Mouse (Mus musculus): ENCODE results near the gene Gata2. TPM values are rescaled to one million over a fixed set of nuclear protein-coding genes. Genes with fewer than 3 reads are reported as not detected.

Gene Gata2
- polyA plus RNA-seq, 1 experiment from 2014 or later, result 14.6 TPM

- Histone ChIP-seq H3K4me2 (no peak overlapping the region), H3K27ac (no peak overlapping the region), H3K36me3 (replicated peaks) (no peaks in the 10 kb centered on the region), H3K27me3 (peaks cover 80% of the 10 kb centered on the region), H3K4me3 (replicated peaks) (no peak overlapping the region), H3K9me3 (no peaks in the 10 kb centered on the region), H3K4me1 (peaks cover 16% of the 10 kb centered on the region), H3K9ac (no peak overlapping the region)
- no peak for ATAC-seq (ENCODE audit: low FRiP score)
- 70% methylated on average over 6 of the region's 6 CpGs for WGBS
Observed at GRCm38 (mm10) chr6:88188148-88188547, 5.5 kb upstream of the Gata2 start.

- Histone ChIP-seq H3K27me3 (peaks cover 92% of the 10 kb centered on the region), H3K4me1 (peaks cover 27% of the 10 kb centered on the region), H3K4me3 (replicated peaks) (peak overlapping the region; percentile 48), H3K9ac (no peak overlapping the region; the same call in 1 of the 2 replicates), H3K4me2 (peak overlapping the region; percentile 60), H3K9me3 (no peaks in the 10 kb centered on the region), H3K27ac (no peak overlapping the region), H3K36me3 (replicated peaks) (no peaks in the 10 kb centered on the region)
- ATAC-seq (ENCODE audit: low FRiP score), result peak; percentile 87
- under 1% methylated on average over 56 of the region's 56 CpGs for WGBS
Observed at GRCm38 (mm10) chr6:88189312-88190042, 4.2 kb upstream of the Gata2 start.

DNA sequence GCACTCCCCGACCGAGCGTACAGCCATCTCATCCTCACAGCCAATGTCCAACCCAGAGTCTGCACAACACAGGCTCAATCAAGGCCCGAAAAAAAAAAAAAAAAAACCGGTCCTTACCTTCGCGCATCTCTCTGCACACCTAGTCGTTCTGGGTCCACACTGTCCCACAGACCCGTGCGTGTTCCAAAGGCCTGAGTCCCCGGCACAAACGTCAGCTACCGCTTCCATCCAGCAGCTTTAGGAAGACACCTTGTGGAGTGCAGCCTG is 3.7 kb upstream of the Gata2 start:
- WGBS, result 1% methylated on average over 13 of the region's 13 CpGs
- H3K4me1 ChIP-seq, result peaks cover 27% of the 10 kb centered on the region
- ATAC-seq (ENCODE audit: low FRiP score), result no peak; the same call in 1 of the 2 replicates
- H3K4me2 ChIP-seq, result peak overlapping the region; percentile 60
- no peak overlapping the region; the same call in 1 of the 2 replicates for H3K9ac ChIP-seq
- no peaks in the 10 kb centered on the region for H3K36me3 ChIP-seq (replicated peaks)
- peaks cover 94% of the 10 kb centered on the region for H3K27me3 ChIP-seq
- H3K27ac ChIP-seq, result no peak overlapping the region
- H3K9me3 ChIP-seq, result no peaks in the 10 kb centered on the region
- H3K4me3 ChIP-seq (replicated peaks), result peak overlapping the region; percentile 48

DNA sequence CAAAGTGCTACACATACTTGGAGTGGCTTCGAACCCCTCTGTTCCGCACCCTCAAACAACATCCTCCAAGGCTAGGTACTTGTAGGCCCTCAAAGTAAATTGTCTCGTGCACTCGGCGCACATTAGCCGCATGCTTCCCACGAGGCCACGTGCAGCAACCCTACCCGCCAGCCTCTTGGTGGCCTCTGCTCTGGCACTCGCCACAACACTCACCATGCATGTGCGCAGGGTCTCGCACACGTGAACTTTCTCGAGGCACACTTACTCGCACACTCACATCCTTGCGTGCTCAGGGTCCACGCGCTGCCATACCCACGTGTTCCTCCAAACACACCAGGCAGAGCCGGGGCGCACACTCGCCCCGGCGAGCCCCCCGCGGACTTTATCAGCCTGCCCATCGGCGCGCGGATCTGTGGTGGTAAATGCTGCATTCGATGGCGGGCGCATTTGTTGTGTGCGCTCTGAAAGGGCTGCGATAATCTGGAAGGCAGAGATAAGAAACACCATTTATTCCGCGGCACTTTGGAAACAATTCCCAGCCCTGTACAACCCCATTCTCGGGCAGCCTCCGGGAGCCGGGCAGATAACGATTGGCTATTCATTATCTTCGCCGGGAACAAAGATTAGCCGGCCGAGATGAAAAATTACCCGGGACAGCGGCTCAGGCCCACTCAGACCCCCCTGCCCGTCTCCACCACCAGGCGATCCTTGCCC is 3.2 kb upstream of the Gata2 start:
- Histone ChIP-seq H3K27me3 (peaks cover 99% of the 10 kb centered on the region), H3K9ac (no peak overlapping the region), H3K4me3 (replicated peaks) (peak overlapping the region; percentile 48; the same call in 1 of the 2 replicates), H3K4me2 (peak overlapping the region; percentile 60), H3K4me1 (peaks cover 27% of the 10 kb centered on the region), H3K27ac (no peak overlapping the region), H3K36me3 (replicated peaks) (no peaks in the 10 kb centered on the region), H3K9me3 (no peaks in the 10 kb centered on the region)
- ATAC-seq (ENCODE audit: low FRiP score), result no peak; the same call in 1 of the 2 replicates
- WGBS, result under 1% methylated on average over 49 of the region's 49 CpGs

- no peak overlapping the region for H3K27ac ChIP-seq
- no peak for ATAC-seq (ENCODE audit: low FRiP score)
- no peaks in the 10 kb centered on the region for H3K9me3 ChIP-seq
- H3K4me3 ChIP-seq (replicated peaks), result no peak overlapping the region
- WGBS, result 12% methylated on average over 6 of the region's 6 CpGs
- H3K27me3 ChIP-seq, result peaks cover 99% of the 10 kb centered on the region
- 0 out of 2 replicates have a peak overlapping the region, but pooled peaks have one; percentile 6 for H3K4me2 ChIP-seq
- H3K36me3 ChIP-seq (replicated peaks), result no peaks in the 10 kb centered on the region
- H3K4me1 ChIP-seq, result peaks cover 27% of the 10 kb centered on the region
- H3K9ac ChIP-seq, result no peak overlapping the region
Observed at GRCm38 (mm10) chr6:88191024-88191365, 2.7 kb upstream of the Gata2 start.

DNA sequence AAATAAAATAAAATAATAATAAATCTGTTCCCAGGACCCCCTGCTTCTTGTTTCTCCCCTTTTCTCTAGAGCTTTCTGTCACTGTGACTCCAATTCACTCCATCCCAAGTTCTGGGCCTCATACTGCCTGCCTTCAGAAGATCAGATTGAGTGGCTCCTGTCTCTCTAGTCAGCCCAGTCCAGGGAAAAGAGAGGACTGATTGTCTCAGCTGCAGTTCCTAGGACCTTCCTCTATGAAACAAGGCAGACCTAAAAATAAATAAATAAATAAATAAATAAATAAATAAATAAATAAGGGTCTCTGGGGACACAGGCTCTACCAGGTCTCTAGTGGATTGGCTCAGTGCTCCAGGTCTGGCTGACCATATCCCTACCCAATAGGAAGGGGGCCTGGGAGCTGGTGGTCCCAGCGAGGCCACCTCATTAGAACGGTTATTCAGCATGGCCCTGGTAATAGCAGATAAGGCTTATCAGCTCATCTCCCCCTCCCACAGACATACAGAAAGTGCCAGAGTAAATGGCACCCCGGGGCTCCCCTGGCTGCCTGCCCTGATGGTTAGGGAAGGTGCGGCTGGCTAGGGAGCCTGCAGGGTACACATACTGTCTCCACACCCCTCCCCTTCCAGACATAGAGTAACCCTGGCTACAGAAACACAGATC is 2.1 kb upstream of the Gata2 start:
- no peak overlapping the region for H3K4me3 ChIP-seq (replicated peaks)
- H3K9me3 ChIP-seq, result no peaks in the 10 kb centered on the region
- H3K36me3 ChIP-seq (replicated peaks), result no peaks in the 10 kb centered on the region
- H3K9ac ChIP-seq, result no peak overlapping the region
- H3K27ac ChIP-seq, result no peak overlapping the region
- H3K27me3 ChIP-seq, result peaks cover 100% of the 10 kb centered on the region
- no peak for ATAC-seq (ENCODE audit: low FRiP score)
- H3K4me2 ChIP-seq, result no peak overlapping the region
- 12% methylated on average over 4 of the region's 4 CpGs for WGBS
- peaks cover 33% of the 10 kb centered on the region for H3K4me1 ChIP-seq

DNA sequence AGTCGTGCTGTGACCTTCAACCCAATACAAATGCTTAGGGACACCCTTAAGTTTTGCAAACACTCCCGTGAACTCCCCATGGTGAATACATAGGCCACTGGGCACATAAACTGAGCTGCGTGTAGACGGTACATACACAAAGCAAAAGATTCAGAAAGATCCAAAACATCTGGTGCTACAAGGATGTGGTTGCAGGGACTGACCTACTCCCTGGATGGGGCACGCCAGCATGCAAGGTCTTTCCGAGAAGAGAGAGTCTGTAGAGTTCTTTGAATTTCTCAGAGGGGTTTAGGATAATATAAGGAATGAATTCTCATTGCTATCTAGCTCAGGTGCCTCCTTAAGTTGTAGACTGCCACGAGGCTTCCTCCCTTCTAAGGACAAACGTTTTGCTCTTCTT is 935 bp upstream of the Gata2 start:
- Histone ChIP-seq H3K27me3 (peaks cover 100% of the 10 kb centered on the region), H3K4me1 (peaks cover 45% of the 10 kb centered on the region), H3K4me2 (no peak overlapping the region), H3K9ac (no peak overlapping the region), H3K36me3 (replicated peaks) (no peaks in the 10 kb centered on the region), H3K27ac (no peak overlapping the region), H3K4me3 (replicated peaks) (no peak overlapping the region), H3K9me3 (no peaks in the 10 kb centered on the region)
- WGBS, result 9% methylated on average over 8 of the region's 8 CpGs
- ATAC-seq (ENCODE audit: low FRiP score), result no peak

GRCm38 (mm10) chr6:88194053-88194977 is 624 bp downstream of the Gata2 start:
- under 1% methylated on average over 58 of the region's 58 CpGs for WGBS
- peaks cover 100% of the 10 kb centered on the region for H3K27me3 ChIP-seq

GRCm38 (mm10) chr6:88194978-88195325 is 1.3 kb downstream of the Gata2 start:
- WGBS, result 2% methylated on average over 7 of the region's 7 CpGs
- ATAC-seq (ENCODE audit: low FRiP score), result no peak
- Histone ChIP-seq H3K4me1 (peaks cover 57% of the 10 kb centered on the region), H3K9me3 (no peaks in the 10 kb centered on the region), H3K27me3 (peaks cover 100% of the 10 kb centered on the region), H3K9ac (no peak overlapping the region), H3K27ac (no peak overlapping the region), H3K36me3 (replicated peaks) (no peaks in the 10 kb centered on the region), H3K4me2 (no peak overlapping the region), H3K4me3 (replicated peaks) (0 out of 2 replicates have a peak overlapping the region, but pooled peaks have one; percentile 37)

More at GRCm38 (mm10) chr6:88194053-88194977, 624 bp downstream of the Gata2 start:
- Histone ChIP-seq H3K27ac (0 out of 2 replicates have a peak overlapping the region, but pooled peaks have one; percentile 25), H3K9me3 (no peaks in the 10 kb centered on the region), H3K4me3 (replicated peaks) (peak overlapping the region; percentile 37), H3K9ac (peak overlapping the region; percentile 48), H3K4me2 (peak overlapping the region; percentile 54), H3K4me1 (peaks cover 55% of the 10 kb centered on the region), H3K36me3 (replicated peaks) (no peaks in the 10 kb centered on the region)
- ATAC-seq (ENCODE audit: low FRiP score), result no peak

DNA sequence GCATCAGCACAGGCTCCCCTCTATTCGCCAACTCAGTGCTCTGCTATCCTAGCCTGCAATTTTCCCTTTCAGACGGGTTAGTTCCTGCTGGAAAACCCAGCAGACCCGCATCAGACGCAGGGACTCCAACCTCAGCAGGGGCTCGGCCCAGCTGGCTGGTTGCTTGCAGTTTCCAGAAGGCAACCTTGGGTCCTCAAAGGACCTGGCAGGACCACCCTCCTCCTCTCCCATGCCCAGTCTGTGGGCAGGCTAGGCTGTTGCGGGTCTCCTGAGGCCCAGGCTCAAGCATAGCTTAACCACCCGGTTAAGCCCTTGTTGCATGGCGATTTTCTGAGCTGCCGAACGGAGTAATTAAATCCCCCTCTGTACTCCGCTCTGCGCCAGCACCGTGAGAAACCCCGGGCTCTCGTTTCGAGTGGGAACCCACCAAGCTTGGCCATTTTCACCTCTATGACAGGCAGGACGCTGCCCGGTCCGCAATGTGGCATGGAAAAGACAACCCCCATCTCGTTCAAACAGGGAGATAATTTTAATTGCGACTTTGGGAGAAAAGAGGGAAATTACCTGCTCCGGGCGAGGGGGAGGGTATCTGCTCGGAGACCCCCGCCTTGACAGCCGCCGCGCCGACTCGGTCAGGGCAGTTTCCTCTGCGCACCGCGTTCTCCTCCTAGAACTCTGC is 2.5 kb downstream of the Gata2 start:
- H3K27ac ChIP-seq, result no peak overlapping the region
- no peaks in the 10 kb centered on the region for H3K36me3 ChIP-seq (replicated peaks)
- peak overlapping the region; percentile 40 for H3K4me3 ChIP-seq (replicated peaks)
- H3K9ac ChIP-seq, result 0 out of 2 replicates have a peak overlapping the region, but pooled peaks have one; percentile 21
- WGBS, result under 1% methylated on average over 33 of the region's 33 CpGs
- peaks cover 100% of the 10 kb centered on the region for H3K27me3 ChIP-seq
- H3K9me3 ChIP-seq, result no peaks in the 10 kb centered on the region
- peaks cover 50% of the 10 kb centered on the region for H3K4me1 ChIP-seq
- ATAC-seq (ENCODE audit: low FRiP score), result no peak
- H3K4me2 ChIP-seq, result peak overlapping the region; percentile 58

DNA sequence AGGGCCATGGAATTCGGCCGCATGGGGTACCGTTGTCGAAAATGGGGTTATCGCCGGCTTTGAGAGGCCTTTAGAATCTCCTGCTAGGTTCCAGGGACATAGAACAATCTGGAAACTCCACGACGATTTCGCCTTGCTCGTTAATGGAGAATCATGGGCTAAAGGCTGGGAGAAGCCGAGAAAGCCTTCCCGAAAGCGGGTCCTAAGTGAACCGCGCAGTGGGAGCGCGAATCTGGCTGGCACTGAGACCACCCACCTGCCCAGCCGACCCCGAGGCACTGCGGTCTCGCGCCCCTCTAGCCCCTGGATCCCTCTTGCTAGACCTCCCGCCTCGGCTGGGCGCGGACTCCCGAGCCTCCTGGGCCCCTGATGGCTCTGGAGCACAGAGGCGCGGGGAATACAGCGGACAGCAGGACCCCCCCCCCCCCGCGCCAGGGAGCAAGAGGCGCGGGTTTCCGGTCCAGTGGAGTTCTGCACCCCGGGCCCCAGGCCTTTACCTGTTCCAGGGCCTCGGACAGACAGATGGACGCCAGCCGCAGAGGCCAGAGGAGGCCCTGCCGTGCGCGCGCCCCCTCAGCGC is 3.1 kb downstream of the Gata2 start:
- ATAC-seq (ENCODE audit: low FRiP score), result no peak
- under 1% methylated on average over 41 of the region's 44 CpGs for WGBS
- Histone ChIP-seq H3K9ac (0 out of 2 replicates have a peak overlapping the region, but pooled peaks have one; percentile 21), H3K27me3 (peaks cover 100% of the 10 kb centered on the region), H3K9me3 (no peaks in the 10 kb centered on the region), H3K27ac (no peak overlapping the region), H3K36me3 (replicated peaks) (no peaks in the 10 kb centered on the region), H3K4me1 (peaks cover 50% of the 10 kb centered on the region), H3K4me2 (peak overlapping the region; percentile 58), H3K4me3 (replicated peaks) (peak overlapping the region; percentile 40)
